Mouse (Mus musculus) adrenal gland, adult 2 months (tissue): ENCODE results near the gene Ina. TPM values are rescaled to one million over a fixed set of nuclear protein-coding genes. Genes with fewer than 3 reads are reported as not detected.
"Not testable (repeated sequence)": the region's sequence is repeated elsewhere in the genome, so short reads cannot be mapped to it uniquely, and the experiment has no call there.

ENCODE experiments used
- DNase-seq: peaks from one replicate; pipeline ENCODE4 v3.0.0; 2021
- long read RNA-seq: library from polyadenylated mRNA; stranded (forward); transcript quantifications from one replicate; pipeline ENCODE4 v2.0.0, GENCODE M21; 2021
- polyA plus RNA-seq: library from polyadenylated mRNA; depleted of rRNA; stranded (reverse); fragments of >200 nt; gene quantifications from 2 replicates; pipeline ENCODE4 v1.2.3, GENCODE M21; 2012; rRNA removed
- total RNA-seq, 2 experiments: library from RNA; stranded (reverse); gene quantifications; 2 replicates each; pipeline ENCODE4 v1.2.3; 2021

Gene Ina
- total RNA-seq: 1 to 10 TPM; 5.5 to 7.7 TPM
- polyA plus RNA-seq: 4.4 and 5.0 TPM in 2 replicates
- long read RNA-seq, transcript Ina-201 (3 exons, 3,240 nt): major isoform, 5 of 5 reads
- long read RNA-seq, partial matches to known transcripts: 0 of 5 reads
- long read RNA-seq, other reads (novel, unspliced or antisense): 0 of 5 reads

- DNase-seq: peak; percentile 68
Observed at GRCm38 (mm10) chr19:47014447-47015381, at the start of gene Ina, which contains the start of gene Nt5c2. TSS of gene Ina (plus strand) at chr19:47014698. TSS of gene Nt5c2 (minus strand) at chr19:47015153.

DNA sequence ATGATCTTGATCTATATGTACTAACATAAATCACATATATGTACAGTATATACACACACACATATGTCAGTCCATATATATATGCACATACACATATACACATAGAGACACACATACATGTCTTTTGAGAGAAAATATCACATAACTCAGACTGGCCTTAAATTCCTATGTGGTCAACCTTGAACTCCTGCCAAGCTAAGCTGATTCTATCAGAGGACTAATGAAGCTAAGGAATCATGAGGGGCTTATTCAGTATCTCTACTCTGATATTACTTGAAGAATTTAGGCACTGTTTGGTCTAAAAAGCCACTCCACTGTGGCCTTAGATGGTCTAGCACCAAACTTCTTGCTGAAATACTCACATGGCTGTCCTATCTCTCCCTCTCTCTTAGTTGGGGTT lies 49.0 kb upstream of the Ina start:
- peak; percentile 39 for DNase-seq

DNA sequence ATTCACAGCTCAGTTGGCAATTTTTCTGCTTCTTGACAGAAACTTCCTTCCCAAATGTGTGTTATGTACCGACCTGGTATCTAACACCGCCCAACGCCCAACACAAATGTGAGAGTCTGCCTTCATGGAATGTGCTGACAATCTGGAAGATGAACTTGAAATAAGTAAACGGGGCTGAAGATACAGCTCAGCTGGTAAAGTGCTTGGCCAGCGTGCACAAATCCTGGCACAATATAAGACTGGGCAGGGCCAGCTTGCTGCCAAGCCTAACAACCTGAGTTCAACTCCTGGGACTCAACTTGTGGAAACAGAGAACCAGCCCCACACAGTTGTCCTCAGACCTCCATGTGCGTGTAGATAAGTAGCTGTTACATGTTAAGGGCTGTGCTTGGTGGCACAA lies 48.2 kb upstream of the Ina start:
- no peak for DNase-seq

DNA sequence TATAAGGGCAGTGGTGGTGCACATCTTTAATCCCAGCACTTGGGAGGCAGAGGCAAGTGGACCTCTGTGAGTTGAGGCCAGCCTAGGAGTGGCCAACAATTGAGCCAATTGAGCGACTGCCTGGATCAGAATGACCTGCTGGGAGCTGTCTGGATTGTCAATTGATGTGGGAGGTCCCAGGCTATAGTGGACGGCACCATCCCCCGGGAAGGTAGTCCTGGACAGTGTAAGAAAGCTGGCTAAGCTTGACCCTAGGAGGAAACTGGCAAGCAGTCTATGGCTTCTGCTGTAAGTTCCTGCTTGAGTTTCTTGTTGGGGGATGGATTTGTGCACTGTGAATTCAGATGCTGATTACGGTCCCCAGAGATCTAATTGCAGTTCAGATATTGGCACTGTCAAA lies 46.6 kb upstream of the Ina start:
- DNase-seq: peak; percentile 44

GRCm38 (mm10) chr19:46968833-46969232 lies 45.7 kb upstream of the Ina start:
- no peak for DNase-seq

GRCm38 (mm10) chr19:46969286-46969985 lies 45.1 kb upstream of the Ina start:
- no peak for DNase-seq

DNA sequence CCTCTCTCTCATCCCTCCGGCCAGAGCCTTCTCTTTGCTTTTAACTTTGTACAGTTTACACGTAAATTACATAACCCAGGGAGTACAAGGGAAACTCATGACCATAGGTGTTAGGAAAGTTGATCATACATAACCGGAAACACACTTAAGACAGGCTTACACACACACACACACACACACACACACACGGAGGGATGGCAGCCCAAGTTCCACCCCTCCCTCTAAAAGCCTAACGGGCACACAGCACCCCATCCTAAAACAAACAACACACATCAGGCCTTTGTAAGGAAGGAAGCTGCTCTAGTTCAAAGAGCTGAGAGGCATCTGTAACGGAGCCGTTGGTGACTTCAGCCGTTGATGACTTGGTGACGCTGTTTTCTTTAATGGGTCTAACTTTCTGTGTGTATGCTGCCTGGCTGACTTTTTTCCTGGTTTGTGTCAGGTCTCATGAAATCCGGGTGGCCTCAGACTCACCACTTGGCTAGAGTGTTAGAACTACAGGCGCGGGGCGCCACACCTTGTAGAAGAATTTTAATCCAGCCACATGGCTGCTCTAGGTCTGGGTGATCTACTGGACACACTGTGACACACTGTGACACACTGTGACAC lies 44.3 kb upstream of the Ina start:
- DNase-seq: no peak

DNA sequence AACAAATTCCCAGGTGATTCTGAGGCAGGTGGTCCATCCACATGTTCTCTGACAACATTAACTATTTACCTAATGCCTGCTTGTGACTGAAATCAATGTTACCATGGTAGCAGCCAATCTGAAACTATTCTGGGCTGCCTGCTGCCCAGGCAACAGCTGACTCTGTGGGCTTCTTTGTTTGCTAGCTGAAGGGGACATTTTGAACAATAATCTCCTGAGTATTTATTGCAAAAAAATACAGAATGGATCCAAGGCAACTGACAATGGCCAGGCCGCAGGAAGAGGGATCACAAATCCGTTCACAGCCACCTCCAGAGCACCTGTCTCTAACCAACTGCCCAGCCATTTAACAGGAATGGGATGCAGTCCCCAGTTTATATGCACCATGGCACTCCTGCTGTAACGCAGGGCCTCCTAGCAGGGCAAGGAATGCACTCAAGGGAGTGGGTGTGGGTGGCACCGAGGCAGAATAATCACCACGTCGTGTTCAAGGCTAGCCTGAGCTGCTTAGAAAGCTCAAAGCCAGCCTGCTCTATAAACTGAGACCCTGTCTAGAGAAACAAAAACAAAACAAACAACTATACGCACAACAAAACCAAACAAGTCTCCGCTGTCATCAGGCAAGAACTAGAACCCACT lies 43.3 kb upstream of the Ina start:
- no peak for DNase-seq

- no peak for DNase-seq
Observed at GRCm38 (mm10) chr19:46971712-46972111, 42.8 kb upstream of the Ina start.

DNA sequence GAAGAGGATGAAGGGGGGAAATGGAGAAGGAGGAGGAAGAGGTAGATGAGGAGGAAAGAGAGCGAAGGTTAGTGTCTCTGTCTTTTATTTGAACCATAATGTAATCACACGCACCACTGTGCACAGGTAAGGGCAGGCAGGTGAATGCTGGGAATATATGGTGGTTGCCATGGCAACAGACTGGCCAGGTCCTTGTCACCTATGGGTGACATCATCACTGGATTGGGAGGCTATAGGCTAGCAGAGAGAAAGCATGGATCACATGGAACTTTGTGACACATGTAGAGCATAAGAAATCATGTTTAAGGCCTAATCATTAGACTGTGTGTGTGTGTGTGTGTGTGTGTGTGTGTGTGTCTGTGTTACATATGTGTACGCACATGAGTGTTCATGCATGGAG lies 42.3 kb upstream of the Ina start:
- no peak for DNase-seq

- DNase-seq: peak; percentile 74
Observed at GRCm38 (mm10) chr19:46975565-46975964, 38.9 kb upstream of the Ina start.

- DNase-seq: no peak
Observed at GRCm38 (mm10) chr19:46975997-46976396, 38.5 kb upstream of the Ina start.

GRCm38 (mm10) chr19:46976743-46977142 lies 37.8 kb upstream of the Ina start:
- DNase-seq: no peak

- DNase-seq: no peak
Observed at GRCm38 (mm10) chr19:46977460-46977859, 37.0 kb upstream of the Ina start.

DNA sequence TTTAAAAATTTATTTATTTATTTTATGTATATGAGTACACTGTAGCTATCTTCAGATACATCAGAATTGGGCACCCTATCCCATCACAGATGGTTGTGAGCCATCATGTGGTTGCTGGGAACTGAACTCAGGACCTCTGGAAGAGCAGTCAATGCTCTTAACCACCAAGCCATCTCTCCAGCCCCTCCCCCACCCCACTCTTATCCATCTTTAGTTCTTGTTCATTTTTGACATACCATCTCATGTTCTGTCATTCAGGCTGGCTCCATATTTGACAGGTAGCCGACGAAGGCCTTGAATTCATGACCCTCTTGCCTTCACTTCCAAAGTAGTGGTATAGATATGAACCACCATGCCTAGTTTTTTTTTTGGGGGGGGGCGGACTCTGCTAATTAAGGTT lies 36.4 kb upstream of the Ina start:
- not testable (repeated sequence) for DNase-seq

DNA sequence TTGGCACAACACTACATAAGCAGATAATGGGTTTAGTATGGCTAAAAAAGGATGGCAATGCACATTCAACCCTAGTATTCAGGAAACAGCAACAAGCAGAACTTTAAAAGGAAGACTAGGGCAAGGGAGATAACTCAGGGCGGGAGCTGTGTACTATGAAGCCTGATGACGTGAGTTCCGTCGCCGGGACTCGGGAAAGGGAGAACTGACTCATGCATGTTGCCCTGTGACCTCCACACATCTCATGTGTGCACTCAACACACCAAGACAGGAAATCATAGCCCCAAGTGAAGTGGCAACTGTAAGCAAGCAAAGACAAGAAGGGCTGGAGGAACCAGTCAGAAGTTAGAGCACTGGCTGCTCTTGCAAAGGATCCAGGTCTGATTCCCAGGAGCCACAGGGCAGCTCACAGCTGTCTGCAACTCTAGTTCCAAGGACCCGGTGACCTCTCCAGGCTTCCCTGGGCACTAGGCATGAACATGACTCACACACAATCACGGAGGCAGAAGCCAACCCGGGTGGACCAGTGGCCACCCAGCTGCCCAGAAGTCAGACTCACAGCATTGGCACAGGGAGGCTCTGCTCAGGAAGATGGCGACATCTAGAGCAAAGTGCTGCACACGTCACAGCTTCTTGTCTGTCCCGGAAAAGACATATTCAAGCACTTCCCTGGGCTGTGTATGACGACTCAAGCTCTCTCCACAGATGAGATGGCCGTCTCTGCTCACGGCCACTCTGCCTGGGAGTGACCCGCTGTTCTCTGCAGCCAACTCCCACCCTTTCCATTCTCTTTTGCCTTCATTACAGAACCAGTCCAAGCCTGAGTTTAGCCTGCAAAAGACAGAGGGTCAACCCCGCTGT lies 35.3 kb upstream of the Ina start:
- peak; percentile 86 for DNase-seq

DNA sequence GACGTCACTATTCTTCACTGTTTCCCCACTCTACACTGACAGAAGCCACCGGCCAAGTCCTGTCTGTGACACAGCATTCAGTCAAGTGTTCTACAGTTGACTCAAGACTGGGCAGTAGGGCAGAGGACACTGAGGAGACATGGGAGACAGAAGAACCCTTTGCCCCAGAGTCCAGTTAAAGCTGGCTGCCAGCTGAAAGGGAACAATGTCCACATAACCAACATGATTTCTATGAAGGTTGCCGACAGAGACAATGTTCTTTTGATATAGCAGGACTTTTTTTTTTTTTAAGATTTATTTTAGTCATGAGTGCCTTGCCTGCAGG lies 34.8 kb upstream of the Ina start:
- DNase-seq: no peak

- DNase-seq: no peak
Observed at GRCm38 (mm10) chr19:46981462-46981861, 33.0 kb upstream of the Ina start.

DNA sequence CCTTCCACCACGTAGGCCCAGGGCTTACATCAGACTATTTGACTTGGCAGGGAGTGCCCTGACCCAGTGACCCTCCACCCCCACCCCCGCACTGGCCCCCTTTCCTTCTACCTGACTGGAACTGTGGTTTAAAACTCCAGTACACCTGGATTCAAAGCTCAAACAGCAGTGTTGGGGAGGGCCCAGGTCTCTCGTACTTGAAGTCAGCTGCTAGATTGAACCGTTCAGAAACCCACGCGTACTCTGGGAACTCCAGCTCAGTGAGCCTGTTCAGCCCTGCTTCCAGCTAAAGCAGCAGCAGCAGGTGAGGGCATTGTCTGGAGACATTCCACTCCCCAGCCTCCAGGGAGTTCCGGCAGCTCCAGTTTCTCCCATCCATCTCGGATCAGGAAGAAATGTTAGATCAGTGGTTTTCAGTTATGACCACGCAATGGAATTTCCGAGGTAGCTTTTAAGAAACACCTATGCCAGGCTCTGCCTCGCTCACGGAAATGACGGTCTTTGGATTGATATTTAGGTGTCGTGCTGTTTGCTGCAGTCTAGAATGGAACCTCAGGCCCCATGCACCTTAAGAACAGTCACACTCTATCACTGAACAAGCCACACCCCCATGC lies 31.0 kb upstream of the Ina start:
- no peak for DNase-seq

GRCm38 (mm10) chr19:46983966-46984380 lies 30.5 kb upstream of the Ina start:
- DNase-seq: no peak
